Mouse (Mus musculus) urinary bladder, adult 18-20 months (tissue): Measurements from ENCODE around the gene Ccdc92b.

Source experiments
- DNase-seq, 2 experiments: peaks; one replicate each; pipeline ENCODE4 v3.0.0; 2022; ENCODE audit warnings: low spot score in 2 of 2, mixed read lengths in 2 of 2

Ccdc92b gene

DNA sequence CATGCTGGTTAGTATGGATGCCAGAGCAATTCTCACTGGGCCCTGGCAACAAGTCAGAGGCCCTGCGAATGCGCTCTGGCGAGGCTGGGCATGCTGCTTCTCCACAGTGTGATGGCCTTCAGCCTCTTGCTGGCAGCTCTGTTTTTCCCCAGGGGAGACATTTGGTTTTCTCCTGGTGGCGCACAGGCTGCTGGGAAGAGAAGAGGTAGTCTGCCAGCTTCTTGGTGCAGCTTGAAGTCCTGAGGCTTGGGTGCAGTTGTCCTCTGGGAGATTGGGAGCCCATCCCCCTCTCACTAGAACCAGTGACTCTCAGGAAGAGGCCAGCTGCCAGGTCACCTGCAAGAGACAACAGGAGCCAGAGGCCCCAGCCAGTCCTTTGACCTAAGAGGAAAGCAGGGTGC is 33.4 kb downstream of the Ccdc92b start:
- DNase-seq = no peak

DNA sequence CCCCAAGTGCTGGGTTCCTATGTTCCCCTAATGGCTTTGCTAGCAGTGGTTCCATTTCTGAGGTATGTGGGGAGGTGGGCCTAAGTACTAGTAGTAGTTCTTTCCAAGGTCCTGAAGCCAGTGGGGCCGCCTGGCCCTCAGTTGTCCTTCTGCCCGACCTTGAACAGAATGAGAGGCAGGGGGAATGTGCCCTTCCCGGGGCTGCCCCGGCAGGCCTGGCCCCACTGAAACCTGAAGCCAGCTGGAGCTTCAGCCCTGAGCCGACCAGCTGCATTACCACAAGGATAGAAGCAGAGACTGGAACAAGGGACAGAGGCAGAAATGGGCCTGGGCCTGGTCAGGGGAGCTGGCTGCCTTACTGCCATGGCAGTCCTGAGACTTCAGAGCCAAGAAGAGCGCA is 34.0 kb downstream of the Ccdc92b start:
- no peak for DNase-seq

DNA sequence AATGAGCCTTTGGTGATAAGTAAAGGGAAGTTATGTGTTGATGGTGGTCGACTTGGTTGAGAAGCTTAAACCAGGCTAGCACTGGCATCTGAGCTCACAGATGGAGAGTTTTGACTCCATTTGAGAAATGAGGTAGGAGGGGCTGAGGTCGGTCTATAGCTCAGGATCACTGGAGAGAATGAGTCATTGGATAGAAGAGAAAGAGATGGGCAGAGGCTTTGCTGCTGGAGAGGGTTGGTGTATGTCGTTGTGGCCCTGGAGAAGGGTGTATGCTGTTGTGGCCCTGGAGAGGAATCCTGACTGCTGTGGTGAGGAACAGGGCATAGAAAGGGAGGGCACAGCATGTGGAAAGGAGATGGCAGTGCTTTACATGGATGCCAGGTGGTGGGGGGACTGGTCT is 36.5 kb downstream of the Ccdc92b start:
- no peak for DNase-seq

GRCm38 (mm10) chr11:74660336-74660735 is 40.9 kb downstream of the Ccdc92b start:
- no peak for DNase-seq

DNA sequence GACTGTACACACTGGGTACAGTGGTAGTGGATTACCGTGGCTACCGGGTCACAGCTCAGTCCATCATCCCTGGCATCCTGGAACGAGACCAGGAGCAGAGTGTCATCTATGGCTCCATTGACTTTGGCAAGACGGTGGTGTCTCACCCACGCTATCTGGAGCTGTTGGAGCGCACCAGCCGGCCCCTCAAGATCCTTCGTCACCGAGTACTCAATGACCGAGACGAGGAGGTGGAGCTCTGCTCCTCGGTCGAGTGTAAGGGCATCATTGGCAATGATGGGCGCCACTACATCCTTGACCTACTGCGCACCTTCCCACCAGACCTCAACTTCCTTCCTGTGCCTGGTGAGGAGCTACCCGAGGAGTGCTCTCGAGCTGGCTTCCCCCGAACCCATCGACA is 42.2 kb downstream of the Ccdc92b start:
- no peak for DNase-seq

DNA sequence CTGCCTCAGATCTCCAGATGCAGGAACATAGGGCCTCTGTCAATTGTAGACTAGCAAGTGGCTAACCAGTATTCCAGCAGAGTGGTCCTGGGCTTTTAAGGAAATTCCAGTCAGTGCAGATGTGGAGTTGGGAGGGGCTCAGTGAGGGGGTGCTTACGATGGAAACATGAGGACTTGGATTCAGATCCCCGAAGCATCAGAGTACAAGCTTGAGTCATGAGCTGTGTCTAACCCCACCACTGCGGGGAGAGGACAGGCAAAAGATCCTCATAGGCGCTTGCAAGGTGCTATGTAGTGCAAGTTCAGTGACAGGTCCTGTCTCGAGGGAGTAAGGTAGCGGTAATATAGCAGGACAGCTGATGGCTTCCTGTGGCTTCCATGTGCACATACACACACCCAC is 42.8 kb downstream of the Ccdc92b start:
- no peak for DNase-seq

- DNase-seq = no peak
These were observed 44.9 kb downstream of the Ccdc92b start for GRCm38 (mm10) chr11:74664279-74664678.

GRCm38 (mm10) chr11:74664906-74665305 is 45.5 kb downstream of the Ccdc92b start:
- DNase-seq = no peak

DNA sequence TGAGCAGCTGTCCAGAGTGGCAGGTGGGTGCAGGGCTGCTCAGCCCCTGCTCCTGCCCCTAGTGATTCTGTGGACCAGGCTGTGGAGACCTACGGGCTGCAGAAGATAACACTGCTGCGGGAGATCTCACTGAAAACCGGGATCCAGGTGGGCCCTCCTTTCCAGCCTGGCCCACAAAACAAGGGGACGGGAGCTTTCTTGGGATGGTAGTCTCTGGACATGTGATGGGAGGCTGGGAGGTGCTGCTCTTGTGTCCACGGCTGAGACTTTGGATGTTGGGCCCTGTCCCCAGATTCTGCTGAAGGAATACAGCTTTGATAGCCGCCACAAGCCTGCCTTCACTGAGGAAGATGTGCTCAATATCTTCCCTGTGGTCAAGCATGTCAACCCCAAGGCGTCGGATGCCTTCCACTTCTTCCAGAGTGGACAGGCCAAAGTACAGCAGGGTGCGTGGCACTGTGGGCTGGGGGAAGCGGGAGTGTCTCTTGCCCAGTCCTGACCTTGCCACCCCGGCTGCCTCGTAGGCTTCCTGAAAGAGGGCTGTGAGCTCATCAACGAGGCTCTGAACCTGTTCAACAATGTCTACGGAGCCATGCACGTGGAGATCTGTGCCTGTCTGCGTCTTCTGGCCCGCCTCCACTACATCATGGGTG is 46.4 kb downstream of the Ccdc92b start:
- DNase-seq = no peak

GRCm38 (mm10) chr11:74666284-74666652 is 46.9 kb downstream of the Ccdc92b start:
- DNase-seq = no peak

- no peak for DNase-seq
These were observed 47.6 kb downstream of the Ccdc92b start for GRCm38 (mm10) chr11:74666776-74667581.

GRCm38 (mm10) chr11:74667582-74668010 is 48.2 kb downstream of the Ccdc92b start:
- DNase-seq = no peak

DNA sequence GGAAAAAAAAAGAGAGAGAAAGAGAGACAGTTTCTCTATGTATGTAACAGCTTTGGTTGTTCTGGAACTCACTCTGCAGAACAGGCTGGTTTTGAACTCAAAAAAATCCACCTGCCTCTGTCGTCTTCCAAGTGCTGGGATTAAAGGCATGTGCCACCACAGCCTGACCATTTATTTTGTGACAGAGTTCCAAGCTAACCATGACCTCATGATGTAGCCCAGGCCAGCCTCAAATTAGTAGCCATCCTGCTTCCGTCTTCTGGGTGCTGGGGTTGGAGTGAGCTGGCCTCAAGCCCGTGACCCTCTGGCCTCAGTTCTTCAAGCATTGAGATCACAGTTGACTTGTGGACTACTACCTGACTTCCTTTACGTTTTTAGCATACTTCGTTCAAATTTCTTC is 49.1 kb downstream of the Ccdc92b start:
- no peak for DNase-seq

DNA sequence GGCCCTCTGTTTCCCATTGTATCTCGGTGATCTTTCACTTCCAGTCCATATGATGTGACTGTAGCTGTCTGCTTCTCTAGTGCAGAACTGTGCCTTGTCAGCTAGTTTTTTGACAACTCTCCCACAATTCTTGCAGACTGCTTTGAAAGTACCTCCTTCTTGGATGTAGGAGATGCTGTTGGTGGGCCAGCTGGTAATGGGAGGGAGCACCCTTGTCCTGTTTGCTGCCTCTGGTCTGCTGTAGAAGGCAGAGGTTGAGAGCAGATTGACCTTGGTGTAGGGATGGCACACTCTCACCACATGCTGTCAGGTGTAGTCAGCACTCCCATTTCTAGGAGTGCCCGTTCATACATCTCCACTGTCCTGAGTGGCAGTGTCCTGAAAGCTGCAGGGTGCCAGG is 49.6 kb downstream of the Ccdc92b start:
- DNase-seq = no peak

DNA sequence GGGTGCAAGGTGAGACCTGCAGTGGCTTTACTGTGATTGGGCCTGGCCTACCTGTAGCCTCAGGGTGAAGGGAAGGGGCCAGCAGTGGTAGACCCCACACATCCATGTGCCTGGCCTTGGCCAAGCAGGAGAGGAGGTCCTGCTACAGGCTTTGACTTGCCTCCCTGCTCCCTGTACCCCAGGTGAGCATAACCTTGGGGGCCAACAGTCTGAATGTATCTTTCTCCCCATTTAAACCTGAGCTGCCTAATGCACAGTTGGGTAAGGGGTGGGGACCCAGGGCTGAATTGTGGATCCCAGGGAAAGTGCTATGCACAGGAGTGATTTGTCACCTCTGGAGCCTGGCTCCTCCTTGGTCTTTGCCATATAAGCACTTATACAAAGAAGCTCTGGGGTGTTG is 50.7 kb downstream of the Ccdc92b start:
- DNase-seq = no peak

- DNase-seq = no peak
These were observed 51.6 kb downstream of the Ccdc92b start for GRCm38 (mm10) chr11:74671013-74671412.

- DNase-seq = no peak
These were observed 52.4 kb downstream of the Ccdc92b start for GRCm38 (mm10) chr11:74671839-74672238.

DNA sequence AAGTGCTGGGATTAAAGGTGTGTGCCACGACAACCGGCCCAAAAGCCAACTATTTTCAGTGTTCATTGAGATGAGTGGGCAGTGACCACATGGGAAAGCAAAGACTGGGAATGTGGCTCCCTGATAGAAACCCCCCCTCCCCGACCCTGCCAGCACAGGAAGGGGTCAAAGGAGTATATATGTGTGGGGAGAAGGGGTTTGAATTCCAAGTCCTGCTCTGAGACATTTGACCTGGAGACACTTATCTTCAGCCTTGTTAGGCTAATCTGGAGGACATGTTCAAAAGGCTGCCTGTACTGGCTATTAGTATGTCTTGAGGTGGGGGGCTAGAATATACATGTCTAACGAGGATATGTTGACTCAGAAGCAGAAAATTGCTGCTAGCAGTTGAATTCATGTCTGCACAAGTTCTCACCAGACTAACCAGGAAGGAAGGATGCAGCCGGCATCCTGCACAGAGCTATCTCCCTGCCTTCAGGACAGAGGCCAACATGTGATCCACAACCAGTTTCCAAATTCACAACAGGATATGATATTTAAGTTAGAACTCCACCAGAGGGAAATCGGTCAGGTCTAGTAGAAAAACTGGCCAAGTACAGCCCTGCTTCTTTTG is 53.6 kb downstream of the Ccdc92b start:
- DNase-seq = no peak

- no peak for DNase-seq
These were observed 54.2 kb downstream of the Ccdc92b start for GRCm38 (mm10) chr11:74673561-74673960.

DNA sequence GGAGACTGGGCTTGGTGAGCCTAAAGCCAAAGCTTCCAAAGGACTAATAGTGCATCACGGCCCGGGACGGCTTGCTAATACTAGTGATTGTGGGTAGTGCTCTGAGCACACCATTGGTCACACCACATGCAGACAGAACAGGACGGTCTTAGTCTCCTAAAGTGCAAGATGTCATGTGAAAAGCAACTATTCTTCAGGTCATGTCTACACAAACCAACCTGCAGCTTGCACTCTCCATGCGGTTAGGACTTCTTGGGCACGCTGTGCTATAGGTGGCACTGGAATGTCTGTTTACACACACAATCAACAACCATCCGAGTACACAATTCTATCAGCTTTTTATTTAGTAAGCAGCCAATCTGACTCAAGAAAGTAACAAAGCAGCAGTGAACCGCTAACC is 55.3 kb downstream of the Ccdc92b start:
- DNase-seq = no peak

- no peak for DNase-seq
These were observed 55.8 kb downstream of the Ccdc92b start for GRCm38 (mm10) chr11:74675156-74675555.
